Mouse (Mus musculus): Measurements from ENCODE around the gene Eif4ebp2. TPM values are rescaled to one million over a fixed set of nuclear protein-coding genes. Genes with fewer than 3 reads are reported as not detected.

Gene Eif4ebp2
- polyA plus RNA-seq, 1 experiment from 2014 or later, result 52.7 TPM

DNA sequence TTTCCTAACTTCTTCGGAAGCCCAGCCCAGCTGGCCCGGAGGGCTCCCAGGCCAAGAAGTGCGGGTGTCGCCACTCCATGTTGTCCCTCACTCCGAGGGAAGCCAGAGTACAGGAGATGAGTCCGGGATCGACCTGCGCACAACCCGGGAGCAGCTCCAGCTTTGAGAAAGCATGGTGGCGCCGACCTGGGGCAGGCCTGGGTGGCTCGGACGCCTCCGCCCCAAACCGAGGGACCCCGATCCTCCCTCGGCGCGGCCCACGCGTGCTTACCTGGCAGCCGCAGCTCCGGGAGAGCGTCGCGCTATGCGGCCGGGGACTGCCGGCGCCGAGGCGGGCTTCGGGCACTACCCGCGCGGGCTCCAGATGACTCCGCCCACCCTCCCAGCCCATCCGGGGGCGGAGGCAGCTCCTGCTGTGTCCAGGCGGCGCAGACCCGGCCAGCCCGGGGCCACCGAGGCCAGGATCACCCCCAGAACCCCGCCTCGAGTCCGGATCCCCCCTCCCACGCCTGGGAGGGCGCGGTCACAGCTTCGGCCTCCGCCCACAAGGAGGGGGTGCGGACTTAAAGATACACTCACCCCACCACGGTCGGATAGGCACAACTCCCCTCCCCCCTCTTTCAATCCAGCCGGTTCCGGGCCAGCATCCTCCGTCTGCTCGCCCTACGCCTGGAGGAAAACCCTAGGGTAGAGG is 69.3 kb downstream of the Eif4ebp2 start, which contains the start of gene Pald1:
Gene Pald1, minus strand, starts transcription at position 510 of the 694 bp plus-strand sequence.
- WGBS, result under 1% methylated on average over 59 of the region's 60 CpGs
- Histone ChIP-seq H3K36me3 (0 out of 2 replicates have a peak, but pooled peaks cover 1% of the 10 kb centered on the region), H3K4me2 (peak within 1 kb of the TSS; percentile 94), H3K27ac (ENCODE audit: poor library complexity, severe bottlenecking) (peak within 1 kb of the TSS; percentile 91), H3K27me3 (replicated peaks) (no peaks in the 10 kb centered on the region), H3K4me1 (replicated peaks) (peaks cover 80% of the 10 kb centered on the region), H3K9me3 (replicated peaks) (no peaks in the 10 kb centered on the region), H3K4me3 (peak within 1 kb of the TSS; percentile 69), H3K9ac (peak within 1 kb of the TSS; percentile 85)
- peak; percentile 85 for ATAC-seq (ENCODE audit: insufficient number of reproducible peaks, low FRiP score)

DNA sequence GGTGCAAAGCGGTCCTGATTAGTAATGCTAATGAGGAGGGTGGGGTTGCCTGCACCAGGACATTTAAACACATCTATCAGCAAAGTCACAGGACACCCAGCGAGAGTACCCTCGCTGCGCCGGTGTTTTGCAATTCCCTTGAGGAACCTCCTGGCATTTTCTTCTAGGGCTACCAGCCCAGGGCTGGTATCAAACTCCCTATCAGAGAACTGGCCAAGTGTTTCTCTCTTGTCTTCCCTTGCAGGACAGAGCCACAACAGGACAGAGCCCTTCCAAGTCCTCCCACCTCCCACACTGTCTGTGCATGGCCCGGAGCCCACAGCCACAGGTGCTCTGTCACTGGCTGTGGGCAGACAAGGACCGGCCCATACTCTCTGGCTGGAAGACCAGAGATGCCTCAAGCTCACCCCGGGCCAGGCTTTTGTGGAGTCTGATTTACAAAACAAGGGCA is 70.2 kb downstream of the Eif4ebp2 start:
- H3K9ac ChIP-seq, result peak overlapping the region; percentile 85
- H3K9me3 ChIP-seq (replicated peaks), result no peaks in the 10 kb centered on the region
- peak overlapping the region; percentile 94 for H3K4me2 ChIP-seq
- 0 out of 2 replicates have a peak, but pooled peaks cover 6% of the 10 kb centered on the region for H3K36me3 ChIP-seq
- H3K27me3 ChIP-seq (replicated peaks), result no peaks in the 10 kb centered on the region
- peak overlapping the region; percentile 91 for H3K27ac ChIP-seq (ENCODE audit: poor library complexity, severe bottlenecking)
- H3K4me3 ChIP-seq, result peak overlapping the region; percentile 69
- WGBS, result under 1% methylated on average over 8 of the region's 8 CpGs
- peaks cover 83% of the 10 kb centered on the region for H3K4me1 ChIP-seq (replicated peaks)
- ATAC-seq (ENCODE audit: insufficient number of reproducible peaks, low FRiP score), result no peak

DNA sequence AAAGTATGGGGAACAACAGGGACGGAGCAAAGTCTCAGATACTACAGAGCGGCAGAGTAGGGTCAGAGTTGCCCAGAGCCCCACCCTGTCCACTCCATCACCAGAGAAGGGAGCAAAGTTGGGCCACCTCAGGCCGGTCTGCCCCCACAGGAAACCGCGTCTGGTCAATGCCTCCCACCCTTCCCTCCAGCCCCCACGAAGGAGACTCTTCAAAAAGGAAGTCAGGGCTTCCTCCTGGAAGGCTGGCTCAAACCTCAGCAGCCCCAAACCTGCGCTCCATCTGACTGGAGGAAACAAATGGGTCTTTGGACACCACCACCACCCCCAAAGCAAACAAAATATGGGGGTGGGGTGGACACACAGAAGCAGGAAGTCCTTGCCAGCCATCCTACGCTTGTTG is 70.6 kb downstream of the Eif4ebp2 start:
- no peaks in the 10 kb centered on the region for H3K9me3 ChIP-seq (replicated peaks)
- ATAC-seq (ENCODE audit: insufficient number of reproducible peaks, low FRiP score), result no peak
- peak overlapping the region; percentile 91 for H3K27ac ChIP-seq (ENCODE audit: poor library complexity, severe bottlenecking)
- peak overlapping the region; percentile 85 for H3K9ac ChIP-seq
- no peaks in the 10 kb centered on the region for H3K27me3 ChIP-seq (replicated peaks)
- H3K36me3 ChIP-seq, result 0 out of 2 replicates have a peak, but pooled peaks cover 9% of the 10 kb centered on the region
- H3K4me1 ChIP-seq (replicated peaks), result peaks cover 85% of the 10 kb centered on the region
- WGBS, result 11% methylated on average over 8 of the region's 8 CpGs
- peak overlapping the region; percentile 69 for H3K4me3 ChIP-seq
- H3K4me2 ChIP-seq, result peak overlapping the region; percentile 94

DNA sequence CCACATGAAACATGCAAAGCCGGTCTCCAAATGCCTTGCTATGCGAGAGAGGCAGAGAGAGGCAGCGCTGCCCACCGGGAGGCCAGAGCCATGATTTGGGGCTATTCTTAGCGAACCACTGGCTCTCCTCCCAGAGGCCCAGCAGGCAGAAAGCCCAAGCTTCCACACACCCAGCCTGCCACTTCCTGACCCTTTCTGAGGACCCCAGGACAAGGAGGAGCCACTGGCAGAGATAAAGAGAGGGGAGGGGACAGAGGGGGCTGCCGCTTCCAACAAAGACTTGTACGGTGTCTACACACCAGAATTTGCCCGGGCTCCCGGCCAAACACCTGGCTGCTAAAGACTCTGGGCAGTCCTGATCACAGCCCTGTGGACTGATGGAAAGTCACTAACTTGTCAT is 72.3 kb downstream of the Eif4ebp2 start:
- H3K4me1 ChIP-seq (replicated peaks), result peaks cover 84% of the 10 kb centered on the region
- peak overlapping the region; percentile 69 for H3K4me3 ChIP-seq
- peak overlapping the region; percentile 94 for H3K4me2 ChIP-seq
- H3K27me3 ChIP-seq (replicated peaks), result no peaks in the 10 kb centered on the region
- peak overlapping the region; percentile 91 for H3K27ac ChIP-seq (ENCODE audit: poor library complexity, severe bottlenecking)
- H3K9ac ChIP-seq, result peak overlapping the region; percentile 44; the same call in 1 of the 2 replicates
- ATAC-seq (ENCODE audit: insufficient number of reproducible peaks, low FRiP score), result peak; percentile 20; the same call in 1 of the 2 replicates
- H3K36me3 ChIP-seq, result 0 out of 2 replicates have a peak, but pooled peaks cover 9% of the 10 kb centered on the region
- 1% methylated on average over 9 of the region's 9 CpGs for WGBS
- no peaks in the 10 kb centered on the region for H3K9me3 ChIP-seq (replicated peaks)

GRCm38 (mm10) chr10:61379340-61380040 is 73.0 kb downstream of the Eif4ebp2 start:
- Histone ChIP-seq H3K4me1 (replicated peaks) (peaks cover 84% of the 10 kb centered on the region), H3K4me3 (peak overlapping the region; percentile 69), H3K36me3 (0 out of 2 replicates have a peak, but pooled peaks cover 9% of the 10 kb centered on the region), H3K9ac (peak overlapping the region; percentile 44; the same call in 1 of the 2 replicates), H3K27me3 (replicated peaks) (no peaks in the 10 kb centered on the region), H3K27ac (ENCODE audit: poor library complexity, severe bottlenecking) (peak overlapping the region; percentile 91), H3K9me3 (replicated peaks) (no peaks in the 10 kb centered on the region), H3K4me2 (peak overlapping the region; percentile 94)
- WGBS, result 80% methylated on average over 13 of the region's 13 CpGs
- no peak for ATAC-seq (ENCODE audit: insufficient number of reproducible peaks, low FRiP score)

DNA sequence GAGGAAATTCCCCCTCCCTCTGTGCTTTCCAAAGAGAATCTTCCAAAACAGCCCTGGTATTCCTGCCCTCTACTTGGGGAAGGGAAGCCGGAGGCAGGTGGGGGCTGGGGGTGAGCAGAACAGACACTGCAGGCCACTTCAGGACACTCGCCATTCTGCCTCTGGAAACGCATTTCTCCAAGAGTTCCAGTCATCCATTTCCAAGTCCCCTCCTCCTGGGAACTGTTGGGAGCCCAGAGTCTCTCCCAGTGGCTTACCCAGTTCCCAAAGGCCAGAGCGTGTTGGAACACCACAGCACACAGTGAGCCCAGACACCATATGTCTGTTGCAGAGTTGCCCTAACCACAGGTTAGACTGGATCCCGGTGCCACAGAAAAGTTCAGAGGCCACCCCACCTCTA is 73.8 kb downstream of the Eif4ebp2 start:
- Histone ChIP-seq H3K9ac (no peak overlapping the region), H3K36me3 (0 out of 2 replicates have a peak, but pooled peaks cover 9% of the 10 kb centered on the region), H3K4me1 (replicated peaks) (peaks cover 84% of the 10 kb centered on the region), H3K27ac (ENCODE audit: poor library complexity, severe bottlenecking) (no peak overlapping the region; the same call in 1 of the 2 replicates), H3K9me3 (replicated peaks) (no peaks in the 10 kb centered on the region), H3K27me3 (replicated peaks) (no peaks in the 10 kb centered on the region), H3K4me3 (no peak overlapping the region), H3K4me2 (no peak overlapping the region)
- ATAC-seq (ENCODE audit: insufficient number of reproducible peaks, low FRiP score), result no peak
- 68% methylated on average over 5 of the region's 5 CpGs for WGBS

Other genes starting within 250 kb of the Eif4ebp2 start
- gene Adamts14, start 179.2 kb downstream of the Eif4ebp2 start, polyA plus RNA-seq (2016; fragmentation: Nextera tagmentation; extraction: Ambion mirVana), result 1.1 and 1.2 TPM in 2 replicates
- gene Prf1, start 154.8 kb downstream of the Eif4ebp2 start, polyA plus RNA-seq (2016; fragmentation: Nextera tagmentation; extraction: Ambion mirVana), result 0.10 TPM in 1 of 2 replicates, not detected in the other
- gene Pald1, start 69.1 kb downstream of the Eif4ebp2 start, polyA plus RNA-seq (2016; fragmentation: Nextera tagmentation; extraction: Ambion mirVana), result 33.9 and 37.4 TPM in 2 replicates
- not detected in 2 replicates for gene Nodal, start 34.7 kb downstream of the Eif4ebp2 start, polyA plus RNA-seq (2016; fragmentation: Nextera tagmentation; extraction: Ambion mirVana)
- 12.6 and 13.3 TPM in 2 replicates for gene Lrrc20, start 23.1 kb upstream of the Eif4ebp2 start, polyA plus RNA-seq (2016; fragmentation: Nextera tagmentation; extraction: Ambion mirVana)
- gene Npffr1, start 142.8 kb upstream of the Eif4ebp2 start, polyA plus RNA-seq (2016; fragmentation: Nextera tagmentation; extraction: Ambion mirVana), result 0.05 and 0.06 TPM in 2 replicates
- gene Ppa1, start 195.9 kb upstream of the Eif4ebp2 start, polyA plus RNA-seq (2016; fragmentation: Nextera tagmentation; extraction: Ambion mirVana), result 130 and 132 TPM in 2 replicates
- 172 and 179 TPM in 2 replicates for gene Sar1a, start 227.6 kb upstream of the Eif4ebp2 start, polyA plus RNA-seq (2016; fragmentation: Nextera tagmentation; extraction: Ambion mirVana)
- 31.0 and 32.1 TPM in 2 replicates for gene Tysnd1, start 242.9 kb upstream of the Eif4ebp2 start, polyA plus RNA-seq (2016; fragmentation: Nextera tagmentation; extraction: Ambion mirVana)

All from heart, embryonic 12.5 days (tissue).